Mouse (Mus musculus): Measurements from ENCODE around the gene Dtx3. TPM values are rescaled to one million over a fixed set of nuclear protein-coding genes. Genes with fewer than 3 reads are reported as not detected.
A peak's percentile ranks its signal among the peaks of the same experiment; 100 is the strongest.

Dtx3 gene
- total RNA-seq, 1 experiment: 29.5 TPM

DNA sequence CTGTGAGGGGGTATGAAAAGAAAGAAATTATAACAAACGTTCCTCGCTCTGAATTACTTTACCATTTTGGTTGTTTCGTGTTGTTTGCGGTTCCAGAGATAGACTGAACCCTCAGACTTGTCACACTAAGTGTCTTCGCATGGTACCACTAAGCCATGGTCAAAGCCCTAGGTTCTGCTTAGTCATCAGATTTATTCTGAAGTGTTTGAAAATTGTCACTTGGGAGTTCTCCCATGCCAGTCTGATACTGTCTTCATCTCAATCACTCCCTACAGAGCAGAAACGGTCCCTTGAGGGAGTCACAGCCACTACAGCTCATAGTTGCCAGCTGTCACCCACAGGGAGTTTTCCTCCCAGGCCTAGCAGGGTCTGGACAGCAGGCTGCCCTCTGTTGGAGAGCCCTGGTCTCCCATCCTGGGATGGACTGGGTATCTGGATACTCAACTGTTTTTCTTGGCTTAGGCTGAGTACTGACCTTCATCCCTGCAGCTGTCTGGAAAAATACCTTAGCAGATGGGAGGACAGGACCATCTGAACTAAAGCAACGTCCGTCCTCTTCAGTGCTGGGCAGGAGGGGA is 30.9 kb upstream of the Dtx3 start:
- in situ Hi-C loops (cut with MboI; ENCODE audit: low sequenced_read_pairs in 2 of 2, unreplicated experiment in 2 of 2): no loop called here
- no peak overlapping the region for H3K9ac ChIP-seq (ENCODE audit: insufficient read depth, low read depth, low read length, poor library complexity, severe bottlenecking)

DNA sequence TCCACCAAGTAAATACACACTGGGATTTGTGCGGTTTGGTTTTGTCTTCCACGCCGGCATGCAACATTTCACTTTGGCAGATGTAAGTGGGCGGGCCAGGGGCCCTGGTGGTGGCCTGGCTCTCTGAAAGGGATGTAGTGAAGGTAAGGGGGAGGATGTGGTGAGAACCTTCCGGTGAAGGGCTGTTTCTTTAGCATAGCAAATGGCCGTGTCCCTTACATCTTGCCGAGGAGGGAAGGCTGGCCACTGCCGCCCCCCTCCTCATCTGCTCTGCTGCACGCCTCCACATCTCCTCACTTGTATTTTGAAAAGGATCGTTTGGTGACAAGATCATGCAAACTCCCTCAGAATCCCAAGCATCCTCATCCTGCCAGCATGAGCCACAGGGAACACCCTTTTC is 30.2 kb upstream of the Dtx3 start:
- in situ Hi-C loops (cut with MboI; ENCODE audit: low sequenced_read_pairs in 2 of 2, unreplicated experiment in 2 of 2): no loop called here
- TF ChIP-seq MAFK (IDR thresholded peaks at IDR 0.05; ENCODE audit: insufficient read depth, low read depth, low read length) (no peak), HCFC1 (IDR thresholded peaks at IDR 0.05; ENCODE audit: borderline replicate concordance, insufficient read depth, low read length) (no peak), ZNF384 (IDR thresholded peaks at IDR 0.05; ENCODE audit: low read depth, low read length) (no peak), CHD2 (IDR thresholded peaks at IDR 0.05; ENCODE audit: low read depth, low read length) (no peak), ZC3H11A (IDR thresholded peaks at IDR 0.05; ENCODE audit: borderline replicate concordance, low read depth, low read length) (no peak)
- no peak overlapping the region for H3K4me3 ChIP-seq (ENCODE audit: insufficient read depth in 1 of 2, low read depth in 1 of 2, low read length in 2 of 2, poor library complexity in 1 of 2, severe bottlenecking in 1 of 2)
- H3K9ac ChIP-seq (ENCODE audit: insufficient read depth, low read depth, low read length, poor library complexity, severe bottlenecking): no peak overlapping the region
- H3K36me3 ChIP-seq (ENCODE audit: control insufficient read depth, insufficient read depth, low read length, poor library complexity, severe bottlenecking): peaks cover 3% of the 10 kb centered on the region; the same call in 1 of the 2 replicates
- H3K4me1 ChIP-seq (ENCODE audit: control insufficient read depth in 2 of 2, insufficient read depth in 2 of 2, low read length in 2 of 2, poor library complexity in 1 of 2): peaks cover 12 to 16% of the 10 kb centered on the region in 2 experiments; a peak in 3 of 4 replicates
- no peak for DNase-seq (ENCODE audit: low read depth, low spot score)
- no peak overlapping the region for H3K27ac ChIP-seq (ENCODE audit: insufficient read depth, low read depth, low read length, poor library complexity, severe bottlenecking)
- no peaks in the 10 kb centered on the region for H3K9me3 ChIP-seq (ENCODE audit: control insufficient read depth, insufficient read depth, low read depth, low read length)

More for the DNA sequence above, 30.9 kb upstream of the Dtx3 start:
- TF ChIP-seq ZC3H11A (IDR thresholded peaks at IDR 0.05; ENCODE audit: borderline replicate concordance, low read depth, low read length) (no peak), MAFK (IDR thresholded peaks at IDR 0.05; ENCODE audit: insufficient read depth, low read depth, low read length) (peak; percentile 73)
- DNase-seq (ENCODE audit: low read depth, low spot score): no peak
- H3K27ac ChIP-seq (ENCODE audit: insufficient read depth, low read depth, low read length, poor library complexity, severe bottlenecking): no peak overlapping the region
- no peak overlapping the region for H3K4me3 ChIP-seq (ENCODE audit: insufficient read depth in 1 of 2, low read depth in 1 of 2, low read length in 2 of 2, poor library complexity in 1 of 2, severe bottlenecking in 1 of 2)
- H3K4me1 ChIP-seq (ENCODE audit: control insufficient read depth in 2 of 2, insufficient read depth in 2 of 2, low read length in 2 of 2, poor library complexity in 1 of 2): peaks cover 12 to 21% of the 10 kb centered on the region in 2 experiments; a peak in 3 of 4 replicates
- peaks cover 3% of the 10 kb centered on the region; the same call in 1 of the 2 replicates for H3K36me3 ChIP-seq (ENCODE audit: control insufficient read depth, insufficient read depth, low read length, poor library complexity, severe bottlenecking)
- H3K9me3 ChIP-seq (ENCODE audit: control insufficient read depth, insufficient read depth, low read depth, low read length): no peaks in the 10 kb centered on the region

DNA sequence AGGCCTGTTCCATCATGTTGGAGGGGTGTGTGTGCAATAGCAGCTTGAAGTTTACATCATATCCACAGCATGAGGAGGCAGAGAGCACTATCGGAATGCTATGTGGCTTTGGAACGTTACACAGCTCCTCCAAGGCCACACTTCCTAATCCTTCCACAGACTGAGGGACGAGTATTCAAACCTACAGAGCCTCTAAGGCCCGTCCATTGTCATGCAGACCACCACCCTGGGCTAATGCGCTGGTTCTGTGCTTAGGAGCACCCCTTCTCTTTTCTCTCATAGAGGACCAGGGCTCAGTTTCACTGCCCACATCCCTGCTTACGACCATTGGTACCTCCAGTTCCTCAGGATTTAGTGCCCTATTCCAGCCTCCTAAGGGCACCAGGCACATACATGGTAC is 29.7 kb upstream of the Dtx3 start:
- H3K4me3 ChIP-seq (ENCODE audit: insufficient read depth in 1 of 2, low read depth in 1 of 2, low read length in 2 of 2, poor library complexity in 1 of 2, severe bottlenecking in 1 of 2): no peak overlapping the region
- peak overlapping the region; percentile 44; the same call in 1 of the 2 replicates for H3K27ac ChIP-seq (ENCODE audit: insufficient read depth, low read depth, low read length, poor library complexity, severe bottlenecking)
- no peak overlapping the region for H3K9ac ChIP-seq (ENCODE audit: insufficient read depth, low read depth, low read length, poor library complexity, severe bottlenecking)
- H3K4me1 ChIP-seq (ENCODE audit: control insufficient read depth in 2 of 2, insufficient read depth in 2 of 2, low read length in 2 of 2, poor library complexity in 1 of 2): peaks cover 10 to 13% of the 10 kb centered on the region in 2 experiments; a peak in 3 of 4 replicates
- in situ Hi-C loops (cut with MboI; ENCODE audit: low sequenced_read_pairs in 2 of 2, unreplicated experiment in 2 of 2): no loop called here
- DNase-seq (ENCODE audit: low read depth, low spot score): no peak
- TF ChIP-seq HCFC1 (IDR thresholded peaks at IDR 0.05; ENCODE audit: borderline replicate concordance, insufficient read depth, low read length): no peak
- TF ChIP-seq CHD2 (IDR thresholded peaks at IDR 0.05; ENCODE audit: low read depth, low read length): no peak
- TF ChIP-seq ZC3H11A (IDR thresholded peaks at IDR 0.05; ENCODE audit: borderline replicate concordance, low read depth, low read length): no peak
- no peak for TF ChIP-seq MAFK (IDR thresholded peaks at IDR 0.05; ENCODE audit: insufficient read depth, low read depth, low read length)
- no peak for TF ChIP-seq ZNF384 (IDR thresholded peaks at IDR 0.05; ENCODE audit: low read depth, low read length)
- H3K36me3 ChIP-seq (ENCODE audit: control insufficient read depth, insufficient read depth, low read length, poor library complexity, severe bottlenecking): no peaks in the 10 kb centered on the region; the same call in 1 of the 2 replicates
- no peaks in the 10 kb centered on the region for H3K9me3 ChIP-seq (ENCODE audit: control insufficient read depth, insufficient read depth, low read depth, low read length)

DNA sequence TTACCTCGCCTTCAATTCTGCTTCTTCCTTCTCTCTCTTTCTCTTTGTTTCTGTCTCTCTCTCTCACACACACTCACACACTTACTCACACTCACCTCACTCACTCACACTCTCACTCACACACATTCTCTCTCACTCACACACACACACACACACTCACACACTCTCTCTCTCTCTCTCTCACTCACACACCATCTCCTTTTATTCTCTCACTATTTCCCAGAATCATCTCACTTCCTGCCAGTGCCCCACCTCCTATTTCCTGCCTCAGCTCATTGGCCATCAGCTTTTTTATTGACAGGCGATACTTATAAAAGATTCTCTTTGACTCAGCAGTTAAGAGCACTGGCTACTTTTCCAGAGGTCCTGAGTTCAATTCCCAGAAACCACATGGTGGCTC is 22.8 kb upstream of the Dtx3 start:
- Histone ChIP-seq H3K9me3 (ENCODE audit: control insufficient read depth, insufficient read depth, low read depth, low read length) (no peaks in the 10 kb centered on the region), H3K4me1 (ENCODE audit: control insufficient read depth in 2 of 2, insufficient read depth in 2 of 2, low read length in 2 of 2, poor library complexity in 1 of 2) (peaks cover 5 to 12% of the 10 kb centered on the region in 2 experiments; a peak in 3 of 4 replicates), H3K4me3 (ENCODE audit: insufficient read depth in 1 of 2, low read depth in 1 of 2, low read length in 2 of 2, poor library complexity in 1 of 2, severe bottlenecking in 1 of 2) (peak overlapping the region in 1 of 2 experiments; percentile 11; a peak in 1 of 4 replicates), H3K9ac (ENCODE audit: insufficient read depth, low read depth, low read length, poor library complexity, severe bottlenecking) (no peak overlapping the region), H3K36me3 (ENCODE audit: control insufficient read depth, insufficient read depth, low read length, poor library complexity, severe bottlenecking) (no peaks in the 10 kb centered on the region), H3K27ac (ENCODE audit: insufficient read depth, low read depth, low read length, poor library complexity, severe bottlenecking) (no peak overlapping the region)
- no peak for DNase-seq (ENCODE audit: low read depth, low spot score)
- in situ Hi-C loops (cut with MboI; ENCODE audit: low sequenced_read_pairs in 2 of 2, unreplicated experiment in 2 of 2): no loop called here
- no peak for TF ChIP-seq ZC3H11A (IDR thresholded peaks at IDR 0.05; ENCODE audit: borderline replicate concordance, low read depth, low read length)
- no peak for TF ChIP-seq MAFK (IDR thresholded peaks at IDR 0.05; ENCODE audit: insufficient read depth, low read depth, low read length)
- no peak for TF ChIP-seq HCFC1 (IDR thresholded peaks at IDR 0.05; ENCODE audit: borderline replicate concordance, insufficient read depth, low read length)
- TF ChIP-seq ZNF384 (IDR thresholded peaks at IDR 0.05; ENCODE audit: low read depth, low read length): no peak
- TF ChIP-seq CHD2 (IDR thresholded peaks at IDR 0.05; ENCODE audit: low read depth, low read length): no peak

Measured in ES-E14 (cell line).